Mouse (Mus musculus) effector memory CD4-positive, alpha-beta T cell, adult 7 months (primary cell): ENCODE data around the gene Selenop. TPM values are rescaled to one million over a fixed set of nuclear protein-coding genes. Genes with fewer than 3 reads are reported as not detected.

Source experiments
- polyA plus RNA-seq: library from polyadenylated mRNA; unstranded; fragments of 100-300 nt; shearing (Covaris generic); gene quantifications from one replicate; pipeline ENCODE4 v1.2.1, GENCODE M21; 2017

Selenop gene
- 52.4 TPM for polyA plus RNA-seq

DNA sequence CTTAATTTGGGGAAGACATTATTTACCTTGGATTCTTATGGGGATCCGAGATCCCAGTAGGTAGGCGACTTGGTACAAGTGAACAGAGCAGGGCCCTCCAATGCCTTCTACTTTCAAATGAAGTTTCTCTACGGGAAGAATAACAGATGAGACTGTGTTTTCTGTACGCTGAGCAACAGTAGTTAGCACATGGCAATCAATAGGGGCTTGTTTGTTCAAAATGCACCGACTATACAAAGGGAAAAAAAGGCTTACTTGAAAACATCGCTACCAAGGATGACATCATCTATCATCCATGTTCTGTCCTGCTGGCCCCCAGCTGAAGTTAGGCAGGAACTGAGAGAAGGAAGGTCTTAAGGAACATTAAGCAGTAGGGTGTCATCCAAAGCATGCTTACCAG, at the start of gene Selenop:
Selenop (plus strand) TSS at position 301 of the 400 bp plus-strand sequence.

DNA sequence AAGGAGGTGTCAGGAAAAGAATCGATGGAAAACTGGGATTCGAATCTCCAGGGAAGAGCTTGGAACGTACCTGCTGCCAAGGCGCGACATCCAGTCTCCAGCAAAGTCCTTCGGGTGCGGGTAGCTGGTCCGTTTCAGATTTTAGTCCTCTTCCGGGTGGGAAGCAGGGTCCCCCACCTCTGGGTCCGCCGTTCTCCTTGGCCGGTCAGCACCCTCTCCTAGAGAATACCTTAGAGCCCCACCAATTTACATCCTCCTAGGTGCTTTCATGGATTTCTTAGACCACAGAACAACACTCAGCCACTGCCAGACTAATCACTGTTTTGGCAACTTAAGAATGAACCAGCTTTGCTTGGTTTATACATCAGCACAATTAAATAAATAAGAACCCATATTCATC, 35.1 kb downstream of the Selenop start, which contains the start of gene Ccdc152:
Ccdc152 (minus strand) TSS at position 101 of the 400 bp plus-strand sequence.

Other genes starting within 250 kb of the Selenop start
- not detected for gene Ccdc152, start 35.0 kb downstream of the Selenop start, polyA plus RNA-seq